Mouse (Mus musculus) myocyte (in vitro differentiated cells): ENCODE results near the gene Sh3d19.

Experiments
- CEBPB ChIP-seq: IDR thresholded peaks from 2 replicates; pipeline ENCODE4 v1.6.1; 2011; ENCODE audit warnings: mild to moderate bottlenecking, moderate library complexity; ENCODE audit not compliant: poor library complexity, insufficient read depth, severe bottlenecking
- E2F4 ChIP-seq: IDR thresholded peaks from one replicate; pipeline ENCODE4 v1.6.1; 2011; ENCODE audit warnings: mild to moderate bottlenecking, control low read depth, moderate library complexity; ENCODE audit not compliant: insufficient read depth
- MAX ChIP-seq: IDR thresholded peaks from one replicate; pipeline ENCODE4 v1.6.1; 2011; ENCODE audit warnings: low read depth, mild to moderate bottlenecking, control low read depth
- MYOG ChIP-seq, 3 experiments: IDR thresholded peaks; one replicate each; pipeline ENCODE4 v1.6.1; 2011; ENCODE audit warnings: control low read depth in 2 of 3, low read depth in 2 of 3, mild to moderate bottlenecking in 2 of 3; ENCODE audit not compliant: insufficient read length in 2 of 3, control insufficient read depth in 1 of 3, insufficient read depth in 1 of 3
- POLR2A ChIP-seq: IDR thresholded peaks from one replicate; pipeline ENCODE4 v1.6.1; 2011; ENCODE audit warnings: low read depth, mild to moderate bottlenecking, control low read depth, moderate library complexity; ENCODE audit not compliant: insufficient read length
- POLR2AphosphoS2 ChIP-seq: IDR thresholded peaks from one replicate; pipeline ENCODE4 v1.6.1; 2011; ENCODE audit warnings: low read depth, control low read depth; ENCODE audit not compliant: insufficient read length

DNA sequence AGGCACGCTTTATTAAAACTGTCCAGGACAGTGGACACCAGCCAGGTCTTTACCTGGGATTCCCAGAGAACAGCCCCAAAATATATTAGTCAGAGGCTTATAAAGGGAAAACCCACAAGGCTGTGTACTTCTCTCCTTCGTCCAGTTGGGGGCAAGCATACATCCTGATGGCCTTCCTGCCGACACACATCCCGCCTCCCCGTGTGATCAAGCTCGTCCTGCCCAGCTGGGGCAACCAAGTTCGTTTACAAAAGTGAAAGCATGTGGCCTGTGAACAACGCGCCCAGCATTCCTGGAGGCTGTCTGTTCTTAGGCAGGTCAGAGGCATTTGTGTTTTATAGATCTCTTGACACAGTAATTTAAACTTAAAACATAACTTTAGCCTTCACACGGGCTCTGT, 139.2 kb downstream of the Sh3d19 start:
- TF ChIP-seq POLR2AphosphoS2 (no peak), POLR2A (no peak), E2F4 (no peak), MAX (no peak), CEBPB (no peak), MYOG (IDR thresholded peaks at IDR 0.05; ENCODE audit: control insufficient read depth in 1 of 3, insufficient read depth in 1 of 3, insufficient read length in 2 of 3, low read depth in 2 of 3) (no peak)
